In the genomic region with DNA sequence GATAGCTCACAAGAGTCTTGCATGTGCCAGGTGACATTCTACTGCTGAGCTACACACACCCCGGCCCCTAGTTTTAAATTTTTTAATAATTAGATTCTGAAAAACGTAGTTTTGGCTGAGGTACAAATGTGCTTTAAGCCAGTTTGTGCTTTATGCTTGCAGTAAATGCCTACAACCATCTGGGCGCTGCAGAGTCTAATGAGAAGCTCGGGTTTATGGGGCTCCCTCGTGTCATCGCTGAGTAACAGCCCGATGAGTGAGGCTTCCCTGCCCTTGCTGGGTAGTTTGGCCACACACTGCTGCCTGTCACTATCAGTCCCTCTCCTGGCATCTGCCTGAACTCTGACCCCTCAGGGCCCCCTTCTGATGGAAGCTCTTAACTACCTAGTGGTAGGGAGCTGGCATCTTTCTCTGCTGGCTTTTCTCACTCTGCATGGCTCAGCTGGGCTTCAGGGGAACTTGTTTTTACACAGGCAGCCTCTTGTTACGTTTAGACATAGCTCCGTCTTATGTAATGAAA, we compare ENCODE assay signal across 25 mouse cellular contexts. TPM values are rescaled to one million over a fixed set of nuclear protein-coding genes. Genes with fewer than 3 reads are reported as not detected.
A peak's percentile ranks its signal among the peaks of the same experiment; 100 is the strongest.
DNase-seq lines count a peak whose midpoint lies in the region; ATAC-seq lines count a peak whose summit lies in the region.
"Had no signal": no experiment of that assay in that cellular context is flagged by ENCODE, and none has a peak within 500 bp of the region (broad histone marks: within the 10 kb centered on the region; RNA-seq: fewer than 3 reads in every experiment).

No protein-coding gene starts in this region.

- no peak overlapping the region for H3K9ac ChIP-seq in forebrain, embryonic 14.5 days (ENCODE audit: low read length)
- no peak overlapping the region for H3K9ac ChIP-seq in forebrain, embryonic 11.5 days (ENCODE audit: low read length)
- H3K9ac ChIP-seq in heart, embryonic 13.5 days = 0 out of 2 replicates have a peak overlapping the region, but pooled peaks have one; percentile 7
- H3K9ac ChIP-seq in limb, embryonic 15.5 days = no peak overlapping the region
- H3K9ac ChIP-seq: embryonic facial prominence, embryonic 13.5 days; heart, embryonic 15.5 days; hindbrain, embryonic 15.5 days had no signal

- WGBS in forebrain, embryonic 14.5 days = 74% methylated on average over 9 of the region's 9 CpGs
- 88% methylated on average over 9 of the region's 9 CpGs for WGBS in forebrain, embryonic 11.5 days
- 66% methylated on average over 9 of the region's 9 CpGs for WGBS in heart, embryonic 13.5 days
- 31% methylated on average over 9 of the region's 9 CpGs for WGBS in limb, embryonic 15.5 days

- no peak overlapping the region for H3K27ac ChIP-seq in forebrain, embryonic 14.5 days (ENCODE audit: low read depth, low read length)
- no peak overlapping the region for H3K27ac ChIP-seq in forebrain, embryonic 11.5 days (ENCODE audit: low read depth, low read length)
- no peak overlapping the region for H3K27ac ChIP-seq in heart, embryonic 13.5 days (replicated peaks)
- peak overlapping the region; percentile 55; the same call in 1 of the 2 replicates for H3K27ac ChIP-seq in limb, embryonic 15.5 days
- H3K27ac ChIP-seq: embryonic facial prominence, embryonic 13.5 days; heart, adult 2 months; heart, embryonic 15.5 days; hindbrain, embryonic 15.5 days; kidney, postnatal 0 days; macrophage; midbrain, embryonic 10.5 days had no signal

- H3K4me3 ChIP-seq in forebrain, embryonic 14.5 days (ENCODE audit: low read depth, low read length) = no peak overlapping the region
- no peak overlapping the region for H3K4me3 ChIP-seq in forebrain, embryonic 11.5 days (ENCODE audit: low read depth, low read length)
- H3K4me3 ChIP-seq in heart, embryonic 13.5 days = no peak overlapping the region
- no peak overlapping the region for H3K4me3 ChIP-seq in limb, embryonic 15.5 days
- H3K4me3 ChIP-seq: embryonic facial prominence, embryonic 13.5 days; heart, adult 2 months; heart, embryonic 15.5 days; hindbrain, embryonic 15.5 days; midbrain, embryonic 10.5 days had no signal

- H3K27me3 ChIP-seq in forebrain, embryonic 14.5 days (replicated peaks; ENCODE audit: control insufficient read depth, insufficient read depth, low read length) = no peaks in the 10 kb centered on the region
- H3K27me3 ChIP-seq in forebrain, embryonic 11.5 days (ENCODE audit: control insufficient read depth, insufficient read depth, low read length) = no peaks in the 10 kb centered on the region
- H3K27me3 ChIP-seq in heart, embryonic 13.5 days (replicated peaks) = no peaks in the 10 kb centered on the region
- no peaks in the 10 kb centered on the region for H3K27me3 ChIP-seq in limb, embryonic 15.5 days
- H3K27me3 ChIP-seq: embryonic facial prominence, embryonic 13.5 days; heart, embryonic 15.5 days; hindbrain, embryonic 15.5 days had no signal

- intact Hi-C loops in heart, postnatal 10 days (cut with DNase I) = no loop called here

- peak; percentile 55 for DNase-seq in forebrain, embryonic 14.5 days (ENCODE audit: low spot score)
- no peak for DNase-seq in forebrain, embryonic 11.5 days (ENCODE audit: low spot score)
- no peak for DNase-seq in heart, postnatal 10 days
- peak; percentile 55 for DNase-seq in brain, adult 2 months (ENCODE audit: low read depth, low spot score)
- no peak for DNase-seq in thymus, adult 18-20 months
- DNase-seq: adrenal gland, postnatal 25 days; cerebellum, adult 11 months; cerebellum, adult 9-11 months; gastrocnemius, postnatal 25 days; heart, adult 2 months; heart, postnatal 4 days; kidney, adult 2 months; layer of hippocampus, postnatal 36 days; retina, postnatal 1 day; right cerebral cortex, postnatal 25 days; spleen, adult 18-20 months had no signal

- peak; percentile 23; the same call in 1 of the 2 replicates for ATAC-seq in forebrain, embryonic 14.5 days
- ATAC-seq in forebrain, embryonic 11.5 days (replicated peaks; ENCODE audit: low FRiP score) = no peak
- no peak for ATAC-seq in heart, embryonic 13.5 days (ENCODE audit: extremely low read depth, insufficient number of reproducible peaks, low FRiP score, low TSS enrichment)
- no peak for ATAC-seq in limb, embryonic 15.5 days (ENCODE audit: insufficient number of reproducible peaks, low FRiP score, low TSS enrichment, low read depth)
- ATAC-seq: CD4-positive, CD25-positive, alpha-beta regulatory T cell, adult 4 months had no signal

- H3K36me3 ChIP-seq in forebrain, embryonic 14.5 days (ENCODE audit: control insufficient read depth, insufficient read depth, low read length) = peaks cover 17% of the 10 kb centered on the region
- H3K36me3 ChIP-seq in forebrain, embryonic 11.5 days (ENCODE audit: control insufficient read depth, insufficient read depth, low read length) = no peaks in the 10 kb centered on the region; the same call in 1 of the 2 replicates
- H3K36me3 ChIP-seq in heart, embryonic 13.5 days = peaks cover 29% of the 10 kb centered on the region
- peaks cover 13% of the 10 kb centered on the region for H3K36me3 ChIP-seq in limb, embryonic 15.5 days

- H3K9me3 ChIP-seq in forebrain, embryonic 14.5 days (replicated peaks; ENCODE audit: control insufficient read depth, low read length) = no peaks in the 10 kb centered on the region
- H3K9me3 ChIP-seq in forebrain, embryonic 11.5 days (ENCODE audit: control insufficient read depth, low read length) = no peaks in the 10 kb centered on the region
- no peaks in the 10 kb centered on the region for H3K9me3 ChIP-seq in heart, embryonic 13.5 days
- H3K9me3 ChIP-seq in limb, embryonic 15.5 days = no peaks in the 10 kb centered on the region
- H3K9me3 ChIP-seq: embryonic facial prominence, embryonic 13.5 days; heart, embryonic 15.5 days; hindbrain, embryonic 15.5 days; midbrain, embryonic 10.5 days had no signal

- no peak overlapping the region for H3K4me2 ChIP-seq in forebrain, embryonic 14.5 days (ENCODE audit: low read length)
- no peak overlapping the region for H3K4me2 ChIP-seq in forebrain, embryonic 11.5 days (ENCODE audit: low read depth, low read length, severe bottlenecking)
- no peak overlapping the region for H3K4me2 ChIP-seq in heart, embryonic 13.5 days
- H3K4me2 ChIP-seq in limb, embryonic 15.5 days = no peak overlapping the region
- H3K4me2 ChIP-seq: embryonic facial prominence, embryonic 13.5 days; heart, embryonic 15.5 days; hindbrain, embryonic 15.5 days had no signal

- no peaks in the 10 kb centered on the region for H3K4me1 ChIP-seq in forebrain, embryonic 14.5 days (ENCODE audit: control insufficient read depth, insufficient read depth, low read length)
- no peaks in the 10 kb centered on the region for H3K4me1 ChIP-seq in forebrain, embryonic 11.5 days (replicated peaks; ENCODE audit: control insufficient read depth, insufficient read depth, low read length)
- peaks cover 18% of the 10 kb centered on the region for H3K4me1 ChIP-seq in heart, embryonic 13.5 days
- peaks cover 15% of the 10 kb centered on the region; the same call in 1 of the 2 replicates for H3K4me1 ChIP-seq in limb, embryonic 15.5 days
- H3K4me1 ChIP-seq: embryonic facial prominence, embryonic 13.5 days had no signal

RNA-seq across cellular contexts. Expression of a gene that starts 55.0 kb away (rescaled TPM):
- polyA plus RNA-seq in forebrain, embryonic 14.5 days (2014; fragmentation: Nextera tagmentation; extraction: Ambion mirVana) = 114 and 125 TPM in 2 replicates
- polyA plus RNA-seq in forebrain, embryonic 11.5 days (2014; fragmentation: Nextera tagmentation; extraction: Ambion mirVana) = 76.7 and 79.5 TPM in 2 replicates
- polyA plus RNA-seq in heart, embryonic 13.5 days (2015; fragmentation: Nextera tagmentation; extraction: Ambion mirVana) = 76.8 and 85.8 TPM in 2 replicates
- 10 to 100 TPM; 68.9 to 70.8 TPM for total RNA-seq in heart, postnatal 10 days (2021)
- 74.2 and 87.9 TPM in 2 replicates for polyA plus RNA-seq in limb, embryonic 15.5 days (2015; fragmentation: Nextera tagmentation; extraction: Ambion mirVana)

Comparison
In these comparisons a context has a peak if more than half of its experiments do, and no peak if none do; other contexts are left out.
1. DNase-seq: peak in forebrain, embryonic 14.5 days (single experiment) and brain, adult 2 months (single experiment); none in forebrain, embryonic 11.5 days (single experiment), heart, postnatal 10 days (0 of 2) and thymus, adult 18-20 months (0 of 2).